ENCODE assay signal across 20 mouse cellular contexts in the genomic region with DNA sequence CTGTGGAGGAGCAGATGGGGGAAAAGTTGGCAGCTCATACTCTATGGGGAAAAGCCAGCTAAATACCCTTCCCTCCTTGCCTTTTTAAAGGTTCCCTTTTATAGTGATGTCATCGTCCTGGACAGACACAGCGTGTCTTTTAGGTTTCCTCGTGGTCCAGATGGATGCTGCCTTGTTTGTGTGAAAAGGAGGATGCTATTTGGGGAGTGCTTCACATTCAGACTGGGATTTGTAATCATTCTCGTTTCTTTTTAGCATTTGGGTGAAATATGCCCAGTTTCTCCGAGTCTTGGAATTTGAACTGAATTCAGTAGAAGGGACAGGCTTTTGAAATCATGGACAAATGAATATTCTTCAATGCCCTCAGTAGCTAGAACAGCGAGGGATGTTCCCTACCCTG. TPM values are rescaled to one million over a fixed set of nuclear protein-coding genes. Genes with fewer than 3 reads are reported as not detected.
DNase-seq lines count a peak whose midpoint lies in the region; ATAC-seq and TF ChIP-seq lines count a peak whose summit lies in the region.
"Had no signal": no experiment of that assay in that cellular context is flagged by ENCODE, and none has a peak within 500 bp of the region (broad histone marks: within the 10 kb centered on the region; RNA-seq: fewer than 3 reads in every experiment).

No protein-coding gene starts in this region.

- 78% methylated on average over 6 of the region's 6 CpGs for WGBS in forebrain, embryonic 15.5 days
- 93% methylated on average over 6 of the region's 6 CpGs for WGBS in forebrain, embryonic 11.5 days
- 63% methylated on average over 6 of the region's 6 CpGs for WGBS in liver, embryonic 12.5 days (ENCODE audit: insufficient replicate concordance)

- no peak overlapping the region for H3K4me2 ChIP-seq in forebrain, embryonic 15.5 days (replicated peaks)
- H3K4me2 ChIP-seq in forebrain, embryonic 11.5 days (ENCODE audit: low read depth, low read length, severe bottlenecking) = no peak overlapping the region
- H3K4me2 ChIP-seq in liver, embryonic 12.5 days = no peak overlapping the region
- H3K4me2 ChIP-seq: heart, embryonic 11.5 days; hindbrain, embryonic 15.5 days; limb, embryonic 15.5 days had no signal

- no peak overlapping the region for H3K9ac ChIP-seq in forebrain, embryonic 15.5 days (replicated peaks)
- H3K9ac ChIP-seq in forebrain, embryonic 11.5 days (ENCODE audit: low read length) = no peak overlapping the region
- no peak overlapping the region for H3K9ac ChIP-seq in liver, embryonic 12.5 days
- H3K9ac ChIP-seq: hindbrain, embryonic 15.5 days; limb, embryonic 15.5 days; liver, postnatal 0 days had no signal

- no peaks in the 10 kb centered on the region for H3K9me3 ChIP-seq in forebrain, embryonic 15.5 days
- H3K9me3 ChIP-seq in forebrain, embryonic 11.5 days (ENCODE audit: control insufficient read depth, low read length) = no peaks in the 10 kb centered on the region
- no peaks in the 10 kb centered on the region for H3K9me3 ChIP-seq in liver, embryonic 12.5 days (replicated peaks)
- H3K9me3 ChIP-seq: embryonic facial prominence, embryonic 10.5 days; hindbrain, embryonic 15.5 days; limb, embryonic 15.5 days had no signal

- no peak for TF ChIP-seq CTCF in layer of hippocampus, adult 2 months (conservative IDR thresholded peaks at IDR 0.05)
- TF ChIP-seq CTCF in embryonic fibroblast, embryonic 13.5 days (IDR thresholded peaks at IDR 0.05; ENCODE audit: borderline replicate concordance, insufficient read depth, low read length) = no peak

- peaks cover 12% of the 10 kb centered on the region for H3K4me1 ChIP-seq in forebrain, embryonic 15.5 days
- no peaks in the 10 kb centered on the region for H3K4me1 ChIP-seq in forebrain, embryonic 11.5 days (replicated peaks; ENCODE audit: control insufficient read depth, insufficient read depth, low read length)
- peaks cover 6% of the 10 kb centered on the region for H3K4me1 ChIP-seq in embryonic fibroblast, embryonic 13.5 days (ENCODE audit: control insufficient read depth, insufficient read depth, low read length)
- H3K4me1 ChIP-seq in liver, embryonic 12.5 days = no peaks in the 10 kb centered on the region
- H3K4me1 ChIP-seq: embryonic facial prominence, embryonic 10.5 days had no signal

- DNase-seq in forebrain, embryonic 11.5 days (ENCODE audit: low spot score) = no peak
- DNase-seq in layer of hippocampus, adult 2 months (ENCODE audit: low spot score in 2 of 2) = peak; percentile 26 to 47
- DNase-seq in layer of hippocampus, postnatal 10 days (ENCODE audit: low spot score in 2 of 2) = no peak
- peak; percentile 39 for DNase-seq in right cerebral cortex, postnatal 25 days
- DNase-seq: adrenal gland, postnatal 14 days; gastrocnemius, postnatal 36 days; heart, postnatal 36 days; liver, postnatal 0 days; thymus, postnatal 4 days had no signal

- no peak overlapping the region for H3K4me3 ChIP-seq in forebrain, embryonic 15.5 days
- no peak overlapping the region for H3K4me3 ChIP-seq in forebrain, embryonic 11.5 days (ENCODE audit: low read depth, low read length)
- H3K4me3 ChIP-seq in layer of hippocampus, adult 2 months = no peak overlapping the region
- H3K4me3 ChIP-seq in embryonic fibroblast, embryonic 13.5 days (ENCODE audit: insufficient read depth, low read length) = no peak overlapping the region
- no peak overlapping the region for H3K4me3 ChIP-seq in liver, embryonic 12.5 days
- H3K4me3 ChIP-seq: embryonic facial prominence, embryonic 10.5 days; erythroblast, embryonic 14.5 days; hindbrain, embryonic 15.5 days; limb, embryonic 15.5 days had no signal

- ATAC-seq in forebrain, embryonic 15.5 days (replicated peaks) = no peak
- no peak for ATAC-seq in forebrain, embryonic 11.5 days (replicated peaks; ENCODE audit: low FRiP score)
- no peak for ATAC-seq in liver, embryonic 12.5 days
- ATAC-seq: intestine, postnatal 0 days; liver, postnatal 0 days; midbrain, embryonic 16.5 days had no signal

- no peak for TF ChIP-seq POLR2A in embryonic fibroblast, embryonic 13.5 days (IDR thresholded peaks at IDR 0.05; ENCODE audit: low read depth, low read length)

- H3K27ac ChIP-seq in forebrain, embryonic 15.5 days (replicated peaks) = 0 out of 2 replicates have a peak overlapping the region, but pooled peaks have one; percentile 9
- H3K27ac ChIP-seq in forebrain, embryonic 11.5 days (ENCODE audit: low read depth, low read length) = no peak overlapping the region
- peak overlapping the region; percentile 69 for H3K27ac ChIP-seq in layer of hippocampus, adult 2 months
- H3K27ac ChIP-seq in embryonic fibroblast, embryonic 13.5 days (ENCODE audit: insufficient read depth, low read length) = peak overlapping the region; percentile 45
- no peak overlapping the region for H3K27ac ChIP-seq in liver, embryonic 12.5 days
- H3K27ac ChIP-seq: embryonic facial prominence, embryonic 10.5 days; hindbrain, embryonic 15.5 days; limb, embryonic 15.5 days had no signal

- H3K27me3 ChIP-seq in forebrain, embryonic 15.5 days = no peaks in the 10 kb centered on the region
- H3K27me3 ChIP-seq in forebrain, embryonic 11.5 days (ENCODE audit: control insufficient read depth, insufficient read depth, low read length) = no peaks in the 10 kb centered on the region
- H3K27me3 ChIP-seq in liver, embryonic 12.5 days (replicated peaks) = no peaks in the 10 kb centered on the region
- H3K27me3 ChIP-seq: hindbrain, embryonic 15.5 days; limb, embryonic 15.5 days had no signal

- no peaks in the 10 kb centered on the region for H3K36me3 ChIP-seq in forebrain, embryonic 15.5 days
- H3K36me3 ChIP-seq in forebrain, embryonic 11.5 days (ENCODE audit: control insufficient read depth, insufficient read depth, low read length) = no peaks in the 10 kb centered on the region
- no peaks in the 10 kb centered on the region for H3K36me3 ChIP-seq in liver, embryonic 12.5 days
- H3K36me3 ChIP-seq: embryonic facial prominence, embryonic 10.5 days; hindbrain, embryonic 15.5 days; limb, embryonic 15.5 days had no signal

RNA-seq across cellular contexts. Expression of a gene that starts 58.3 kb away (rescaled TPM):
- polyA plus RNA-seq in forebrain, embryonic 15.5 days (2015; fragmentation: Nextera tagmentation; extraction: Ambion mirVana) = 60.4 and 67.5 TPM in 2 replicates
- polyA plus RNA-seq in forebrain, embryonic 11.5 days (2014; fragmentation: Nextera tagmentation; extraction: Ambion mirVana) = 22.6 and 23.4 TPM in 2 replicates
- 10 to 100 TPM; 61.3 to 67.7 TPM for total RNA-seq in layer of hippocampus, adult 2 months (2021)
- 10 to 100 TPM; 58.5 to 64.8 TPM for total RNA-seq in layer of hippocampus, postnatal 10 days (2021)
- 3.0 and 7.0 TPM in 2 replicates for polyA plus RNA-seq in embryonic fibroblast, embryonic 13.5 days (2011; ENCODE audit: insufficient read length, low read depth, missing spikeins)
- 0.50 and 0.58 TPM in 2 replicates for polyA plus RNA-seq in liver, embryonic 12.5 days (2016; fragmentation: Nextera tagmentation; extraction: Ambion mirVana)
- total RNA-seq: megakaryocyte-erythroid progenitor cell, adult 5-6 weeks had no signal
- polyA plus RNA-seq: erythroblast, embryonic 14.5 days had no signal

Comparison
In these comparisons a context has a peak if more than half of its experiments do, and no peak if none do; other contexts are left out.
1. H3K27ac ChIP-seq: peak in forebrain, embryonic 15.5 days (single experiment), layer of hippocampus, adult 2 months (single experiment) and embryonic fibroblast, embryonic 13.5 days (single experiment); none in forebrain, embryonic 11.5 days (single experiment) and liver, embryonic 12.5 days (single experiment).
2. DNase-seq: peak in layer of hippocampus, adult 2 months (2 of 2) and right cerebral cortex, postnatal 25 days (single experiment); none in forebrain, embryonic 11.5 days (single experiment) and layer of hippocampus, postnatal 10 days (0 of 2).